Mouse (Mus musculus): ENCODE data around the gene Ccdc180.

- TF ChIP-seq CTCF (IDR thresholded peaks at IDR 0.05; ENCODE audit: insufficient read depth, low read depth, low read length) (no peak), POLR2A (IDR thresholded peaks at IDR 0.05; ENCODE audit: insufficient read depth, low read depth, low read length) (no peak)
Observed at GRCm38 (mm10) chr4:45924011-45924410, 33.9 kb downstream of the Ccdc180 start.

Measured in olfactory bulb, adult 2 months (tissue).